Mouse (Mus musculus): ENCODE measurements around the gene Mrpl3. TPM values are rescaled to one million over a fixed set of nuclear protein-coding genes. Genes with fewer than 3 reads are reported as not detected.

Gene Mrpl3
- 83.7 and 96.3 TPM in 2 replicates for polyA plus RNA-seq (2015; fragmentation: Nextera tagmentation; extraction: Ambion mirVana)

GRCm38 (mm10) chr9:105053147-105053557 lies at the start of gene Mrpl3:
Gene Mrpl3, plus strand, starts transcription at chr9:105053239.
- H3K27me3 ChIP-seq, result no peaks in the 10 kb centered on the region
- H3K9me3 ChIP-seq, result no peaks in the 10 kb centered on the region
- WGBS, result under 1% methylated on average over 31 of the region's 31 CpGs
- H3K36me3 ChIP-seq, result peaks cover 26% of the 10 kb centered on the region
- H3K4me3 ChIP-seq, result peak within 1 kb of the TSS; percentile 96
- peaks cover 6% of the 10 kb centered on the region for H3K4me1 ChIP-seq
- H3K27ac ChIP-seq, result peak within 1 kb of the TSS; percentile 78
- H3K4me2 ChIP-seq, result peak within 1 kb of the TSS; percentile 56
- no peak for ATAC-seq (ENCODE audit: insufficient number of reproducible peaks, low FRiP score, low TSS enrichment, low read depth)
- H3K9ac ChIP-seq, result peak within 1 kb of the TSS; percentile 99

GRCm38 (mm10) chr9:105010721-105011120 lies 42.3 kb upstream of the Mrpl3 start:
- Histone ChIP-seq H3K4me1 (no peaks in the 10 kb centered on the region), H3K4me2 (no peak overlapping the region), H3K36me3 (no peaks in the 10 kb centered on the region), H3K27me3 (no peaks in the 10 kb centered on the region), H3K4me3 (no peak overlapping the region), H3K27ac (no peak overlapping the region), H3K9me3 (no peaks in the 10 kb centered on the region), H3K9ac (no peak overlapping the region)
- ATAC-seq (ENCODE audit: insufficient number of reproducible peaks, low FRiP score, low TSS enrichment, low read depth), result no peak
- 7% methylated on average over 2 of the region's 2 CpGs for WGBS

DNA sequence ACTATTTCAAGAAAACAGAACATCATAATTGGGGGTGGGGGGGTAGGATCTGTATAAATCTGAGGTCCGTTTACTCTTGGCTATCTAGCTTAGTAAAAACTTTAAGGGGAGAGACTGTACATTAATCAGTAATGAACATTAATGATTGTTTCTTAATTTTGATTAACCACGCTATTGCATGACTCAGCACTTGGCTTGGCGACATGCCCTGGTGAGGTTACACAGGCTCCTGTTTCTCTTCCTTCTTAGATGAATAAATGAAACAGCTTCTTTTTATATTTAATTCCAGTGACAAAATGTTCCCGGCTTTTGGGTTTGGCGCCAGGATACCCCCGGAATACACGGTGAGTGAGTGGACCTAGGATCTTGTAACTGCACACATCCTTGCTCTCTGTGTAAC lies 34.9 kb upstream of the Mrpl3 start:
- H3K4me3 ChIP-seq, result no peak overlapping the region
- H3K9ac ChIP-seq, result no peak overlapping the region
- no peaks in the 10 kb centered on the region for H3K27me3 ChIP-seq
- ATAC-seq (ENCODE audit: insufficient number of reproducible peaks, low FRiP score, low TSS enrichment, low read depth), result no peak
- H3K36me3 ChIP-seq, result no peaks in the 10 kb centered on the region
- 86% methylated on average over 7 of the region's 7 CpGs for WGBS
- no peak overlapping the region for H3K4me2 ChIP-seq
- no peaks in the 10 kb centered on the region for H3K4me1 ChIP-seq
- no peak overlapping the region for H3K27ac ChIP-seq
- H3K9me3 ChIP-seq, result no peaks in the 10 kb centered on the region

- no peak for ATAC-seq (ENCODE audit: insufficient number of reproducible peaks, low FRiP score, low TSS enrichment, low read depth)
- no peak overlapping the region for H3K4me3 ChIP-seq
- H3K27me3 ChIP-seq, result no peaks in the 10 kb centered on the region
- H3K9ac ChIP-seq, result no peak overlapping the region
- no peak overlapping the region for H3K4me2 ChIP-seq
- 65% methylated on average over 3 of the region's 3 CpGs for WGBS
- H3K9me3 ChIP-seq, result no peaks in the 10 kb centered on the region
- no peak overlapping the region for H3K27ac ChIP-seq
- no peaks in the 10 kb centered on the region for H3K36me3 ChIP-seq
- no peaks in the 10 kb centered on the region for H3K4me1 ChIP-seq
These were observed 24.7 kb upstream of the Mrpl3 start for GRCm38 (mm10) chr9:105028311-105028710.

DNA sequence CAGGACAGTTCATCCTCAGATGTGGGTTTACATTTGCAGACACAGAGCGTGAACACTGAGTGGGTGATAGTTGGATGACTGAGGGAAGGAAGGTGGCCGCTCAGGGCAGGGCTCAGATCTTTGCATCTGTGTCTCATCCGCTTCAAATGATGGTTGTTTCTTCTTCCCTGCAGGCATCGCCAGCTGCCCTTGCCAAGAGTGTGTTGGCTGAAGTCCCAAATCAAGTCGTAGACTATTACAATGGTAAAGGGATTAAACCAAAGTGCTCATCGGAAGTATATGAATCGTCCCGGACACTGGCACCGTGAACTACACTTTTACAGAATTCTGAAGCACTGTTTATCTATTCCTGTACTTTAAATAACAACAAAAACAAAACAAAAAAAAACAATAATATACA lies 20.5 kb upstream of the Mrpl3 start:
- Histone ChIP-seq H3K9ac (no peak overlapping the region), H3K27ac (no peak overlapping the region), H3K4me2 (no peak overlapping the region), H3K27me3 (no peaks in the 10 kb centered on the region), H3K9me3 (no peaks in the 10 kb centered on the region), H3K36me3 (no peaks in the 10 kb centered on the region), H3K4me1 (no peaks in the 10 kb centered on the region), H3K4me3 (no peak overlapping the region)
- no peak for ATAC-seq (ENCODE audit: insufficient number of reproducible peaks, low FRiP score, low TSS enrichment, low read depth)
- WGBS, result 82% methylated on average over 9 of the region's 9 CpGs

DNA sequence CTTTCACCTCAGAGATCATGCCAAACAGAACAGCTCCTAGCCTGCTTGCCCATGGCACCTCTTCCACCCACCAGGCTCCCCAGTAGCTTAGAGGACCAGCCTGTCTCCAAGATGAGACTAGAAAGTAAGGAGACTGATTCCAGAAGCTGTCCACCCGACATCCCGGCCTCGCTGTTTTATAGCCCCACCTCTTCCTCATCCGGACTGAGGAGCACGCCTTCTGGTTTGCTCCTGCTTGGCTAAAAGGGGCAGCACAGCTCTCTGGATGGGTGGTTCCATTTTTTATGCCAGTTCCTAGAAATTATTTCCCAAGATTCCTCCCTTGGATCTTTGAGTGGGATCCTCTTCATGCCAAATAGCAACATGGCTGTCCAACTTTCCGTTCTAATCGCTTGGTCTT lies 19.4 kb upstream of the Mrpl3 start:
- H3K27me3 ChIP-seq, result no peaks in the 10 kb centered on the region
- H3K9me3 ChIP-seq, result no peaks in the 10 kb centered on the region
- no peaks in the 10 kb centered on the region for H3K36me3 ChIP-seq
- 89% methylated on average over 7 of the region's 7 CpGs for WGBS
- H3K4me3 ChIP-seq, result no peak overlapping the region
- H3K9ac ChIP-seq, result no peak overlapping the region
- H3K4me1 ChIP-seq, result no peaks in the 10 kb centered on the region
- ATAC-seq (ENCODE audit: insufficient number of reproducible peaks, low FRiP score, low TSS enrichment, low read depth), result no peak
- no peak overlapping the region for H3K27ac ChIP-seq
- no peak overlapping the region for H3K4me2 ChIP-seq

- no peak overlapping the region for H3K27ac ChIP-seq
- no peak overlapping the region for H3K4me3 ChIP-seq
- H3K27me3 ChIP-seq, result no peaks in the 10 kb centered on the region
- no peak for ATAC-seq (ENCODE audit: insufficient number of reproducible peaks, low FRiP score, low TSS enrichment, low read depth)
- no peaks in the 10 kb centered on the region for H3K9me3 ChIP-seq
- H3K4me2 ChIP-seq, result no peak overlapping the region
- no peak overlapping the region for H3K9ac ChIP-seq
- H3K36me3 ChIP-seq, result no peaks in the 10 kb centered on the region
- no peaks in the 10 kb centered on the region for H3K4me1 ChIP-seq
- 71% methylated on average over 3 of the region's 3 CpGs for WGBS
These were observed 15.2 kb upstream of the Mrpl3 start for GRCm38 (mm10) chr9:105037847-105038246.

DNA sequence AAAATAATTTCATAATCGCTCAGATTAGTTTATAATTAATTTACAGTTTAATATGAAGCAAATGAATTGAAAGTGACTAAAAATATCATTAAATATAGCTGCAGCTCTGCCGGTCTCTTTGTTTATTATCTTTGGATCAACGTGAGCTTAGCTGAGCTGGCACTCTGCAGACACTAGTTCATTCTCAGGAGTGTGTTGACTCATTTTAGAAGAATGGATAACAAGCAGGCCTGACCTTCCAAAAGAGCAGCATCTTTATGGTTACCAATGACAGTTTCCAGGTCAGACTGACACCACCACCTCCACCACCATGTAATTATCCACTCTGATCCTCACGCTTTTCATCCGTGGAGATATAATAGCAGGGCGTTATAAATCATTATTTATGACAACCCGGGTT lies 7.0 kb upstream of the Mrpl3 start:
- 68% methylated on average over 7 of the region's 7 CpGs for WGBS
- Histone ChIP-seq H3K27ac (no peak overlapping the region), H3K4me1 (no peaks in the 10 kb centered on the region), H3K9ac (no peak overlapping the region), H3K4me3 (no peak overlapping the region), H3K36me3 (no peaks in the 10 kb centered on the region), H3K9me3 (no peaks in the 10 kb centered on the region), H3K4me2 (no peak overlapping the region), H3K27me3 (no peaks in the 10 kb centered on the region)
- no peak for ATAC-seq (ENCODE audit: insufficient number of reproducible peaks, low FRiP score, low TSS enrichment, low read depth)

- H3K9me3 ChIP-seq, result no peaks in the 10 kb centered on the region
- no peaks in the 10 kb centered on the region for H3K36me3 ChIP-seq
- no peak for ATAC-seq (ENCODE audit: insufficient number of reproducible peaks, low FRiP score, low TSS enrichment, low read depth)
- no peaks in the 10 kb centered on the region for H3K4me1 ChIP-seq
- no peak overlapping the region for H3K9ac ChIP-seq
- 63% methylated on average over 10 of the region's 10 CpGs for WGBS
- no peak overlapping the region for H3K4me2 ChIP-seq
- no peak overlapping the region for H3K27ac ChIP-seq
- no peak overlapping the region for H3K4me3 ChIP-seq
- H3K27me3 ChIP-seq, result no peaks in the 10 kb centered on the region
These were observed 4.7 kb upstream of the Mrpl3 start for GRCm38 (mm10) chr9:105048351-105048750.

DNA sequence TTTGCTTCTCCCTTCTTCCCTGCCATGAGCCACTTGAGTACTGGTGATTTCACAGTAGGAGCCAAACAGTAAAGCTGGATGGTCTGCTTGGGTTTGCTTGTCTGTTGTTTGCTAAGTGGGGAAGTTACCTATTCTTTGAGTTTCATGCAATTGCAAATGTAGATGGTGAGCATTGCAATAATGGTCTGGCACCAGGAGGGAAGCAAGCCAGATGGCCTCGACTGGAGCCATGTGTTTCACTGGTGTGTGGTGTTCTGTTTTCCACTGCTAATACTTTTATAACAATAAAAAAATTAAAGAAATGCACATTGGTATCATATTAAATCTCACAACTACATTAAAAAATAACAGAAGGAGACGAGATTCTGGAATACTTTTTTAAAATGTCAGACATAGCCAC lies 3.4 kb upstream of the Mrpl3 start:
- Histone ChIP-seq H3K9me3 (no peaks in the 10 kb centered on the region), H3K4me2 (no peak overlapping the region), H3K9ac (no peak overlapping the region), H3K4me1 (peaks cover 6% of the 10 kb centered on the region), H3K27ac (no peak overlapping the region), H3K27me3 (no peaks in the 10 kb centered on the region), H3K36me3 (no peaks in the 10 kb centered on the region), H3K4me3 (no peak overlapping the region)
- no peak for ATAC-seq (ENCODE audit: insufficient number of reproducible peaks, low FRiP score, low TSS enrichment, low read depth)
- WGBS, result 46% methylated on average over 2 of the region's 2 CpGs

DNA sequence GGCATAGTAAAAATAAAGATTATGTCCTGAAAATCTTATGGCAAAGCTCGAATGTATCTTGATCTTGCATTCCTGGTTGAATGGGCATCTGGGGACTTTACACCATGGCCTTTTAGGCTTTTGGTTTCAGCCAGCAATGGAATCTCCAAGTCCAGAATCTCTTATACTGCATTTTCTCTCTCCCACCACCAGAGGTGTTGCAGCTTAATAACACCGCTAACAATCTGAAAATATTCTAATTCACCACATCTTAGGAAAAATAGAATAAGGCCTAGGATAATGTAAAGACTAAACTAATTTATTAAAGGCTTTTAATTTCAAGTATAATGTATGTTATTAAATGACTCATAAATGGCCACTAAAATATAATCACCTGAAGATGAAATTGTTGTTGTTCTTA lies 2.8 kb upstream of the Mrpl3 start:
- ATAC-seq (ENCODE audit: insufficient number of reproducible peaks, low FRiP score, low TSS enrichment, low read depth), result no peak

DNA sequence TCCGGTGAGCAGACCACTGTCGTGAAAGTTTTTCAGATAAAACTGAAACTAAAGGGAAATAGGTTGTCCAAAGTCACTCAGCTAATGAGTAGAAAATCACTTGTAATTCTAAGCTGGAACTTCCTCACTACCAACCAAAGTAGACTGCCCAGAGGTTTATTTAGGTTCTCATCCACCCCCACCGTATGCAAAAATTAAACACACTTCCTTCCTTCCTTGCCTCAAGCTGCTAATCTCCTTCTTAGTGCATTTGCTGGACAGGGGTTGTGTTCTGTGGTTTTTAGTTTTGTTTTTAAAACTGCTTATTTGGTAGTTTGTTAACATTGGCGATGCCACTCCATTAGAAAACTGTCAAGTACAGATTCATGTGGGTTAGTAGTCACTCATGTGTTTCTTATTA lies 773 bp downstream of the Mrpl3 start:
- Histone ChIP-seq H3K36me3 (peaks cover 33% of the 10 kb centered on the region), H3K4me3 (peak overlapping the region; percentile 96), H3K9me3 (no peaks in the 10 kb centered on the region), H3K27ac (no peak overlapping the region), H3K9ac (peak overlapping the region; percentile 99), H3K27me3 (no peaks in the 10 kb centered on the region), H3K4me1 (peaks cover 6% of the 10 kb centered on the region), H3K4me2 (peak overlapping the region; percentile 56)
- 37% methylated on average over 4 of the region's 4 CpGs for WGBS
- ATAC-seq (ENCODE audit: insufficient number of reproducible peaks, low FRiP score, low TSS enrichment, low read depth), result no peak

More for the DNA sequence above, 2.8 kb upstream of the Mrpl3 start:
- Histone ChIP-seq H3K4me1 (peaks cover 6% of the 10 kb centered on the region), H3K9ac (no peak overlapping the region), H3K27me3 (no peaks in the 10 kb centered on the region), H3K4me2 (no peak overlapping the region), H3K27ac (no peak overlapping the region), H3K36me3 (no peaks in the 10 kb centered on the region), H3K4me3 (no peak overlapping the region), H3K9me3 (no peaks in the 10 kb centered on the region)
- WGBS, result 54% methylated on average over 2 of the region's 2 CpGs

- H3K4me3 ChIP-seq, result no peak overlapping the region
- H3K4me2 ChIP-seq, result no peak overlapping the region
- no peak overlapping the region for H3K27ac ChIP-seq
- WGBS, result 89% methylated on average over 10 of the region's 10 CpGs
- H3K9ac ChIP-seq, result no peak overlapping the region
- no peaks in the 10 kb centered on the region for H3K27me3 ChIP-seq
- H3K36me3 ChIP-seq, result peaks cover 74% of the 10 kb centered on the region
- no peaks in the 10 kb centered on the region for H3K9me3 ChIP-seq
- no peaks in the 10 kb centered on the region for H3K4me1 ChIP-seq
- no peak for ATAC-seq (ENCODE audit: insufficient number of reproducible peaks, low FRiP score, low TSS enrichment, low read depth)
These were observed 16.1 kb downstream of the Mrpl3 start for GRCm38 (mm10) chr9:105069106-105069505.
